Mouse (Mus musculus) 3T3-L1 (cell line): ENCODE measurements around the gene Scn10a.

Experiments
- DNase-seq: peaks from one replicate; pipeline ENCODE4 v3.0.0-alpha.2; 2015; ENCODE audit warnings: low read depth, low spot score

The Scn10a gene

DNA sequence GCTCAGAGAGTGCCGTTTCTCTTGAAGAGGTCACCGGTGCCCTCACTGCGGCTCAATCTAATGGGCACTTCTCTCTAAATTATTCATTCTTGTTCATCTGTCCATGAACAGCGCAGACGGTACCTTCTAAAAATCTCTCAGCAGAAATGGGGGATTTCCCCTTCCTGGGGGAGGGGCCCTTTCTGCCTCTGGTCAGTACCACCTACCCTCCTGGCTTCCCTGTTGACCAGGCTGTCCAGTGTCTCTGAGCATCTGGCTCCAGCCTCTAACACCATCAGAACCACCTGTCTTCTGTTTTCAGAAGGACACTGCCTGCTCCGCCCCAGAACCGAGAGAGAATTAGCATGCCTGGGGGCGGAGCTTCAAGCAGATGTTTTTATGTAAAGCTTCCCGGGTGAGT, 143.4 kb downstream of the Scn10a start:
- DNase-seq: no peak

DNA sequence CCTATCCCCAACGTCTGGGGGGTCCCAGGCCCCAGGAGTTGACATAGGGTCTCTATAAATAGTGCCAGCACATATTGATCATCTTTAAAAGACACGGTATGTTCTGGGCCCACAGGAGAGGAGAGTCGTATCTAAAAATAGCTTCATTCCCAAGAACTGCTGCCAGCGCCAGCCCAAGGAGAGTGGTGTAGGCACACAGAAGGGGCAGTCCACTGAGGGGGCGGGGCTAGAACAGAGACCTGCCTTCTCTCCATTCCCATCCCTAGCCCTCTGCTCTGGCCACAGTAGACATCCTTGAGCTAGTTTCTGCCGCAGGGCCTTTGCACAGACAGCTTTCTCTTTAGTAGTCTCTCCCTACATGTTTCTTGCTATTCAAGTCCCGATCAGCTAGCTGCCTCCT, 144.8 kb downstream of the Scn10a start:
- DNase-seq: no peak

DNA sequence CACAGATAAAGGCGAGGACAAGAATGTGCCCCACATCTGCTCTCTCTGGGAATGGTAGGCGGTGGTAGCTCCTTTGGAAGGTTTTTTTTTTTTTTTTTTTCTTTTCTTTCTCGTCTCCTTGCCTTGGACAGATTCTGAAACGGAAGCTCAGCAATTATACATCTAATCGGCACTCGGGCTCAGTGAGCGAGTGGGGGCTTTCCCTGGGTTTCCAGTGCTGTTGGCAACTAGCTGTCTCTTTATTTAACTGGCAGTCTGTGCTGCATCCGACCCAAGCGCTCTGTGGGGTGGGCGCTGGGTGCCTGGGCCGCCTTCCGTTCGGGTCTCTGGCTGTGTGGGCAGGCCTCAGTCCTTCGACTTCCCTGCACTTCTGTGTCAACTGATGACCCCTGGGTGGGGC, 146.1 kb downstream of the Scn10a start:
- DNase-seq: no peak

DNA sequence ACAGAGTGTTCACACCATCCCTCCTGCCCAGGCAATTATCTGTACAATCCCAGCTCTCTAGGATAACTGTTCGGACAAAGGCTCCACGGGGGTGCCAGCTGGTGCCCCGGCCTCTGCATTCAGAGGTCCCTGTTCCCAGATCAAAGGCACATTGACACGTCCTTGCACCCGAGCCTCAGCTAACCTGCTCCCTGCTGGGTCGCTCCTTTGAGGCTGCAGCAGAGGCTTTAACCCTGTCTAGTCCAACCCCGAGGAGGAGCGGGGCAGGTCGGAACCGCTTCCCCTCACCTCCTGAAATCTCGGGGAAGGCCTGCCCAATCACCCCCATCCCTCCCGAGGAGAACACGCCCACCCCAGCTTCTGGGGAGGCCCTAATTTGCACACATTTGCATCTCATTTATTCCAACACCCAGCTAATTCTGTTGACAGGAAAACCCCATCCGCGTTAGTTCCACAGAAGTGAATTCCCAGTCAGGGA, 147.7 kb downstream of the Scn10a start:
- no peak for DNase-seq

DNA sequence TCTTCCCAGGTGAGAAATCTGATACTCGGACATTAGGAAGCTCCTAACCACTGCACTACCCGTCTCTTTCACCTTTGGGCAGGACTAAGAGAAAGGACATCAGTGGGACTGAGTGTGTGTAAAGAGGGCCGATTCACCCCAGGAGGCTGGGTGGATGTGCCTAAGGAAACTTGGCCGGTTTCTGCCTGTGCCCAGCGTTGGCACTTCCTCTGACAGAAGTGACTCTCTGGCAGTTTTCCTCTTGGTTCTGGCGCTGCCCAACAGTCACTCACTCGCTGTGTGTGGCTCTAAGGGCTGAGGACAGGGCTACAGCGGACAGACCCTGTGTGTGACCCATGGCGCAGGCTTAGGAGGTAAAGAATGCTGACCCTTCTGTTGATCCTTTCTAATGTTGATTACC, 148.5 kb downstream of the Scn10a start:
- DNase-seq: no peak

DNA sequence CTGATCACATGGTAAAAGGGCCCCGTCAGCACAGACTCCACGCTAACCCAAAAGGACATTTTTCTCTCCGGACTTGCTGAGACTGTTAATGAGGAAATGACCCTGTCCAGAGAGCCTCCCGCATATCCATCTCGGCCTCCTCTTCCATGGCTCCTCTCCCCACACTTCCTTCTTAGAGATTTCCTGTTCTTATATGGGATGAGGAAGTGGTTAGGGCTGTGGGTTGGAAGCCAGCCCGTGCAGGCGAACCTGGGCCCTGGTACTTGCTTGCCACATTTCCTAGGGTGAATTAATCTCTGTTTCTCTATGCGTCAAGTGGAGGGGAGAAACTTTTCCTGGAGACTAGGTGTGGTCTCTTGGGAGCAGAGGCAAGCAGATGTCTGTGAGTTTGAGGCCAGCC, 150.4 kb downstream of the Scn10a start:
- no peak for DNase-seq

DNA sequence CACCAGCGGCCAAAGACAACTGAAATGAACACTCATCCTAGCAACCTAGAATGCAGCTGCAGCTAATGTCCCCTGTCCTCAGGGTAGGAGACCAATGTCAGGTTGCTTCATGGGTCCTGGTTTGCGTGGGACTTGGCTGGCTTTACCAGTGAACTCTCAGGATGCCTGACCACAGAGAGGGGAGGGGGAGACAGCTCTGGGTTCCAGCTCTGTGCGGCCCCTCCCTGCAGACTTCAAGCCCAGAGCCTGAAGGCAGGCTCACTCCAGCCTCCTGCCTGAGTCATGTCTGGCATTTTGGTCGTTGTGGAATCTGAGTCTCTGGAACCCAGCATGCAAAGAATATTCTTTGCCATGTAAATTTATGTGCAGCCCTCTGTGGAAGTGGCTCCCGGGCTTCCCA, 151.3 kb downstream of the Scn10a start:
- no peak for DNase-seq

DNA sequence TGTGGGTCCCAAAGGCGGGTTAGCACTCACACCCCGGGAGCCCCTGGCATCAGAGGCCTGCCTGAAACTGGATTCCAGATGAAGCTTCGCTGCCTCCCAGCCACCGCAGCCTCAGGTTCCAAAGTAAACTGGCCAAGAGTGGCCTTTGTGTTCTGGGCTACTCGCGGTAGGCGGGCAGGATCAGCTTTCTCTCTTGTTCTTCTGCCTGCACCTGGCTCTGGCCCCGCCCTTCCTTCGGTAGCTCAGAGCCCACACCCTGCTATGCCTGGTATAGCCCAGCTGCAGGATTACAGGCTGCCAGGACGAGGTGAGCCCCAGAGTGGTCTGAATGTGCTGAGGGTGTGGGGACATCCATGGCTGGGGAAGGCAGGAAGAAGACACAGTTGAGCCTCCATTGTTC, 152.9 kb downstream of the Scn10a start:
- no peak for DNase-seq

DNA sequence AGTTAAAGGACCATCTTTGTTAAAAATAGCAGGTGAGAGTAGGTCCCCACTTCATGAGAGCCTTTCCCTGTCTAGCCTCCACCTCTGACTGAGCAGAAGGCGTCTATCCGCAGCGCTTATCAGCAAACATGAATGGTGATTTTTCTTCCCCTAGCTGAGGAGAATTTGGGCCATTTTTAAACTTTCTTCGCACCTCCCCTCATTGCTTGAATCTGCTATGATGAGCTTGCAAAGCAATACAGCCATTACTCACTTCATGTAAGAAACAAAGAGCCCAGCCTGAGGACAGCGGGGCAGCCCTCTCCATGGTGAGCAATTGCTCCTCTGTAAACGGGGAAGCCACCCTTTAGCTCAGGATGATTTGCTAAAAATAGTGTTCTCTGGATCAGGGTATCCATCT, 154.3 kb downstream of the Scn10a start:
- no peak for DNase-seq

DNA sequence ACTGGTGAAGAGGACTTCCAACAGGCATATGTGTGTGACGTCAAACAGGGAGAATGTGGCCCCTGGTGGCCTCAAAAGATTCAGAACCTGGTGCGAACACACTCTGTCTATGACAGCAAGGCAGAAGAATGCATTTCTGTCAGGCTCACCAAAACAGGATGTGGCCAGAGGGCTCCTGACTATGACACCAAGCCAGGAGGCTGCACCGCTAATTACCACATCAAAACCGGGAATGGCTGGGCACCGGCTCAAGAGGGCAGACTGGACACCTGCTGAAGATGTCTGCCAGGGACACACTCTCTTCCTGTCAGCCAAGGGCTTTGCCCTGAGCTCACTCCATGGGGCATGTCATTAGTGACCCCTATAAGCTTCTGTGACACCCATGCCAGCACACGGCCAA, 155.5 kb downstream of the Scn10a start:
- DNase-seq: peak; percentile 28

DNA sequence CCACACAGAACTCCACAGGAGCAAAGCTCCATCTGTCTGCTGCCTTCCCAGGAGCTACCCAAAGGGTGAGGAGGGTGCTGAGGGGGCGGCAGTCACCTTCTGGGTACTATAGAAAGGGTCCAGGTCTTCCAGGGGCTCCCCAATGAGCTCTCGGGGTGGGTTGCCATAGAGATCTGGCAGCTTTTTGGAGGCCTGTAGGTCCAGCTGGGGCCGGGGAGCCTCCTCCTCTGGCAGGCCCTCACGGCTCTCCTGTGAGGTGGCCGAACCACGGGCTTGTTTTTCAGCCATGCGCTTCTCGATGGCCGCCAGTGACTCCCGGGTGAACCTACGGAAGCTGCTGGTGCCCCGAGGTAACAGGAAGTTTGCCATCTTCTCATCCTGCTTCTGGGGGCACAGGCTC, 156.9 kb downstream of the Scn10a start:
- DNase-seq: no peak

DNA sequence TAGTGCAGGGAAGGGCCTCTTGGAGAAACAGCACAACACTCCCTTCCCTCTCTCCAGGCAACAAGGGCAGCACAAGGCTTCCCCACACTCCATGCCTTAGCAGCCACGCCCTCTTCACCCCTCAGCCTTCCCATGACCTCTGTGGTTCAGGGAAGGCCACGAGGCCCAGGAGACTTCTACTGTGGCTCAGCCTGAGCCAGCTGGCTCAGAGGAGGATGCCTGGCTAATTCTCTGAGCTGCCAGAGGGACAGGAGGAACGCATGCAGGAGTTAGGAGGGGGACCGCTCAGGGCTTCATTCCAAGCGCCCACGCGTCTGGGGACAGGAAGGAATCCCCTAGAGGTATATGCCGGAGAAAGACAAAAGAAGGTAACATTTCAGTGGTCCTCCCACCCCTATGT, 157.4 kb downstream of the Scn10a start:
- peak; percentile 17 for DNase-seq

DNA sequence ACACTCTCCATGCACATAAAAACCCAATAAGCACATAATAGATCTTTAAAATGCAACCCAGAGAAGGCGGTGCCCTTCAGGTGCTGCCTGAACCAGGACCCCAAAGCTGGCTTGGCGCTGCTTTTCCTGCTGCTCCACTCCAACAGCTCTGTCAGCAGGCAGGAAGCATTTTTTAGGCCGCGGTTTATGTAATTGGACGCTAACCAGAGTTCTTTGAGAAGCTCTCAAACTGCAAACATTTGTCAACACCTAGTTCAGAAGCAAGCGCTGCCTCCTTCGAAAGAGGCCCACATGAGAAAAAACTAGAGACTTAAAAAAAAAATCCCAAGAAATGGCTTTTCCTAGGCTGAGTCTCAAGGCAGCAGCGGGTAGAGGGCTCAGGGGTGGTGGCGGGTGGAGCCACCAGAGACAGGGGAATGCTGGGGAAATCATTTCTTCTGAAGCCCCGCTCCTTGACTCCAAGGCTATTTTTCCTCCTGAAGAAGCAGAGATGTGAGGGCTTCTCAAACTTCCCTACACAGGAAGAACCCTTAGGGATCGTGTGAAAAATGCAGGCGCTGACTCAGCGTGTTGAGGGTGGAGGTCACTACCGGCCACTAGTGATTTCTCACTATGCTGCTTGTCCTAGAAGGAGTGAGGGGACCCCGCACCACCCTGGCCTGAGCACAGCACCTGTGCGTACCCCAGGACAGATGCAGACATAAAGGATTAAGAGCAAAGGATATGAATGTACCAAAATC, 159.4 kb downstream of the Scn10a start:
- no peak for DNase-seq
